Mouse (Mus musculus): ENCODE results near the gene Plcb4. TPM values are rescaled to one million over a fixed set of nuclear protein-coding genes. Genes with fewer than 3 reads are reported as not detected.

The Plcb4 gene
- total RNA-seq, 1 experiment: 24.0 TPM

DNA sequence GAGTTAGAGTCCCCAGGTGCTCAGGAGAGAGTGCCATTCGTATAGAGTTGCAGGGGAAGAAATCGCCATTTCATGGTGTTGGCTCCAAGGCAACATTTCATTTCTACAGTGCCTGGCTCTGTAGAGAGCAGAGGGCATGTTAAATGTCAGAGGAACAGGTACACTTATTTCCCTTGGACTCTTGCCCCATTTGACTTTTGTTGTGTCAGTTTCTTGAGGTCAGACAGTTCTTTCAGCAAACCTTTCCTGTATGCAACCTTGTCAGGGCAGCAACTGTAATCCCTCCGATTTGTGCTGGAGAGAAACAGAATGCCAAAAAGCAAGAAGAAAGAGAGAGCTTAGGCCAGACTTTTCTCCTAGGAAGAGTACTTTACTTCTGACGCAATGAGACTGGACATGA is 189.4 kb downstream of the Plcb4 start:
- no peak for DNase-seq (ENCODE audit: low read depth, low spot score)
- no peaks in the 10 kb centered on the region for H3K9me3 ChIP-seq (ENCODE audit: control insufficient read depth, insufficient read depth, low read depth, low read length)
- no peaks in the 10 kb centered on the region for H3K4me1 ChIP-seq (ENCODE audit: control insufficient read depth in 2 of 2, insufficient read depth in 2 of 2, low read length in 2 of 2, poor library complexity in 1 of 2)
- no peak overlapping the region for H3K9ac ChIP-seq (ENCODE audit: insufficient read depth, low read depth, low read length, poor library complexity, severe bottlenecking)
- TF ChIP-seq MAFK (IDR thresholded peaks at IDR 0.05; ENCODE audit: insufficient read depth, low read depth, low read length) (no peak), ZC3H11A (IDR thresholded peaks at IDR 0.05; ENCODE audit: borderline replicate concordance, low read depth, low read length) (no peak)
- H3K36me3 ChIP-seq (ENCODE audit: control insufficient read depth, insufficient read depth, low read length, poor library complexity, severe bottlenecking): no peaks in the 10 kb centered on the region
- no peak overlapping the region for H3K27ac ChIP-seq (ENCODE audit: insufficient read depth, low read depth, low read length, poor library complexity, severe bottlenecking)
- in situ Hi-C loops (cut with MboI; ENCODE audit: low sequenced_read_pairs in 2 of 2, unreplicated experiment in 2 of 2): no loop called here
- H3K4me3 ChIP-seq (ENCODE audit: insufficient read depth in 1 of 2, low read depth in 1 of 2, low read length in 2 of 2, poor library complexity in 1 of 2, severe bottlenecking in 1 of 2): no peak overlapping the region

DNA sequence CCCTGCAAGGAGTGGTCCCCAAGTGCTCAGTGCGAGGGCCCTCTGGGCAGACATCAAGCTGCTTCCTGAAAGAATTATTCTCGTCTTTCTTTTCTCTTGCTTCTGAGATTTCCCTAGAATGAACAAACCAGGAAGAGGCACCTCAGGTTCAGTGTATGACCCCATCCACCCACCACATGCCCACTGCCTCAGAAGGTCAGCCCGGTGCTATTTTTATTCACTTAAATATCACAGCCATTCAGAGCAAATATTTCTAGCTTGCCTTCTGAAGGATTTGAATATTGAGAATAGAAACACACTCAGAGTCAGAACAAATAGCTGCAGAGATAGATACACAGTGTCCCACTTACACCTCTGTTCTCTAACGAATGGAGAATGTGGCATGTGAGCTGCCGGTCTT is 193.2 kb downstream of the Plcb4 start:
- Histone ChIP-seq H3K9me3 (ENCODE audit: control insufficient read depth, insufficient read depth, low read depth, low read length) (no peaks in the 10 kb centered on the region), H3K36me3 (ENCODE audit: control insufficient read depth, insufficient read depth, low read length, poor library complexity, severe bottlenecking) (no peaks in the 10 kb centered on the region), H3K4me1 (ENCODE audit: control insufficient read depth in 2 of 2, insufficient read depth in 2 of 2, low read length in 2 of 2, poor library complexity in 1 of 2) (peaks cover 2 to 3% of the 10 kb centered on the region in 2 experiments; a peak in 1 of 4 replicates), H3K9ac (ENCODE audit: insufficient read depth, low read depth, low read length, poor library complexity, severe bottlenecking) (no peak overlapping the region), H3K4me3 (ENCODE audit: insufficient read depth in 1 of 2, low read depth in 1 of 2, low read length in 2 of 2, poor library complexity in 1 of 2, severe bottlenecking in 1 of 2) (no peak overlapping the region), H3K27ac (ENCODE audit: insufficient read depth, low read depth, low read length, poor library complexity, severe bottlenecking) (no peak overlapping the region)
- DNase-seq (ENCODE audit: low read depth, low spot score): no peak
- TF ChIP-seq ZC3H11A (IDR thresholded peaks at IDR 0.05; ENCODE audit: borderline replicate concordance, low read depth, low read length) (no peak), CHD2 (IDR thresholded peaks at IDR 0.05; ENCODE audit: low read depth, low read length) (no peak), MAFK (IDR thresholded peaks at IDR 0.05; ENCODE audit: insufficient read depth, low read depth, low read length) (no peak), HCFC1 (IDR thresholded peaks at IDR 0.05; ENCODE audit: borderline replicate concordance, insufficient read depth, low read length) (no peak), ZNF384 (IDR thresholded peaks at IDR 0.05; ENCODE audit: low read depth, low read length) (no peak)
- in situ Hi-C loops (cut with MboI; ENCODE audit: low sequenced_read_pairs in 2 of 2, unreplicated experiment in 2 of 2): no loop called here

DNA sequence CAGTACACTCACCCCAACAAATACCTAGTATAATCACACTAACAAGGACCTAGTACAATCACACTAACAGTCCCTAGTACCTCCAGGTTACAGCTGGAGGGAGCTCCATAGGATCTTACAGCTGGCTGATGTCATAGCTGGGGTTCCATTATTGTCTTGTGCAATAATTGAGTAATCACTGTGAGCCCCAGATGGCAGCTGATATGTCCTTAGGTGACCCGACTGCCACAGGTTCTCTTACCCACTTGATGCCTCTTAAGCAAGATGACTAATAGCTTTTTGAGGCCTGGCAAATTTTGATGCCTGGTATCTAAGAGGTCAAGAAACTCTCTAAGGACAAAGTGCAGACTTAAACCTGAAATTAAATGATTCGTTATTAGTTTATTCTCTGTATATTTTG is 194.3 kb downstream of the Plcb4 start:
- in situ Hi-C loops (cut with MboI; ENCODE audit: low sequenced_read_pairs in 2 of 2, unreplicated experiment in 2 of 2): no loop called here
- DNase-seq (ENCODE audit: low read depth, low spot score): no peak
- no peak overlapping the region for H3K9ac ChIP-seq (ENCODE audit: insufficient read depth, low read depth, low read length, poor library complexity, severe bottlenecking)
- peaks cover 2 to 3% of the 10 kb centered on the region in 2 experiments; a peak in 1 of 4 replicates for H3K4me1 ChIP-seq (ENCODE audit: control insufficient read depth in 2 of 2, insufficient read depth in 2 of 2, low read length in 2 of 2, poor library complexity in 1 of 2)
- no peaks in the 10 kb centered on the region for H3K9me3 ChIP-seq (ENCODE audit: control insufficient read depth, insufficient read depth, low read depth, low read length)
- H3K36me3 ChIP-seq (ENCODE audit: control insufficient read depth, insufficient read depth, low read length, poor library complexity, severe bottlenecking): no peaks in the 10 kb centered on the region
- H3K27ac ChIP-seq (ENCODE audit: insufficient read depth, low read depth, low read length, poor library complexity, severe bottlenecking): no peak overlapping the region
- no peak overlapping the region for H3K4me3 ChIP-seq (ENCODE audit: insufficient read depth in 1 of 2, low read depth in 1 of 2, low read length in 2 of 2, poor library complexity in 1 of 2, severe bottlenecking in 1 of 2)
- no peak for TF ChIP-seq ZC3H11A (IDR thresholded peaks at IDR 0.05; ENCODE audit: borderline replicate concordance, low read depth, low read length)
- TF ChIP-seq MAFK (IDR thresholded peaks at IDR 0.05; ENCODE audit: insufficient read depth, low read depth, low read length): no peak
- TF ChIP-seq ZNF384 (IDR thresholded peaks at IDR 0.05; ENCODE audit: low read depth, low read length): no peak
- no peak for TF ChIP-seq CHD2 (IDR thresholded peaks at IDR 0.05; ENCODE audit: low read depth, low read length)
- no peak for TF ChIP-seq HCFC1 (IDR thresholded peaks at IDR 0.05; ENCODE audit: borderline replicate concordance, insufficient read depth, low read length)

DNA sequence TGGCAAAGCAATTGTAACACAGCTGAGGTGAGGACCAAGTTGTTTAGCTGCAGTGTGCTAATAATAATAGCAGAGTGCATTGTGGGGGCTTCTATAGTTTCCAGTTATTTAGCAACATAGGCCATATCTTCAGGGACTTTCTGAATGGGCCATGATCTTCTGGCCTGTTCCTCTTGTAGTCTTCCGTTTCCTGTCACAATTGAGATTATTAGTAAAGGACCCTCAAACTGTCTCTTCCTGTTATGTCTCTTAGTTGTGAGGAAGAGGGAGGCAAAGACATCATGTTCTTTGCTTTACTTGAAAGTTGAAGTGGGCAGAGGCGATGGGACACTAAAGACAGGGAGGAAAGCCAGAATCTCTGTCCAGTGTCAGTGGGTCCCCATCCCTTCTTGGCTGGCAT is 195.2 kb downstream of the Plcb4 start:
- no peak overlapping the region for H3K9ac ChIP-seq (ENCODE audit: insufficient read depth, low read depth, low read length, poor library complexity, severe bottlenecking)
- DNase-seq (ENCODE audit: low read depth, low spot score): no peak
- TF ChIP-seq HCFC1 (IDR thresholded peaks at IDR 0.05; ENCODE audit: borderline replicate concordance, insufficient read depth, low read length) (no peak), ZNF384 (IDR thresholded peaks at IDR 0.05; ENCODE audit: low read depth, low read length) (no peak), MAFK (IDR thresholded peaks at IDR 0.05; ENCODE audit: insufficient read depth, low read depth, low read length) (no peak), ZC3H11A (IDR thresholded peaks at IDR 0.05; ENCODE audit: borderline replicate concordance, low read depth, low read length) (no peak), CHD2 (IDR thresholded peaks at IDR 0.05; ENCODE audit: low read depth, low read length) (no peak)
- H3K9me3 ChIP-seq (ENCODE audit: control insufficient read depth, insufficient read depth, low read depth, low read length): no peaks in the 10 kb centered on the region
- no peak overlapping the region for H3K4me3 ChIP-seq (ENCODE audit: insufficient read depth in 1 of 2, low read depth in 1 of 2, low read length in 2 of 2, poor library complexity in 1 of 2, severe bottlenecking in 1 of 2)
- no peaks in the 10 kb centered on the region for H3K36me3 ChIP-seq (ENCODE audit: control insufficient read depth, insufficient read depth, low read length, poor library complexity, severe bottlenecking)
- no peak overlapping the region for H3K27ac ChIP-seq (ENCODE audit: insufficient read depth, low read depth, low read length, poor library complexity, severe bottlenecking)
- in situ Hi-C loops (cut with MboI; ENCODE audit: low sequenced_read_pairs in 2 of 2, unreplicated experiment in 2 of 2): no loop called here
- peaks cover 2 to 3% of the 10 kb centered on the region in 2 experiments; a peak in 1 of 4 replicates for H3K4me1 ChIP-seq (ENCODE audit: control insufficient read depth in 2 of 2, insufficient read depth in 2 of 2, low read length in 2 of 2, poor library complexity in 1 of 2)

DNA sequence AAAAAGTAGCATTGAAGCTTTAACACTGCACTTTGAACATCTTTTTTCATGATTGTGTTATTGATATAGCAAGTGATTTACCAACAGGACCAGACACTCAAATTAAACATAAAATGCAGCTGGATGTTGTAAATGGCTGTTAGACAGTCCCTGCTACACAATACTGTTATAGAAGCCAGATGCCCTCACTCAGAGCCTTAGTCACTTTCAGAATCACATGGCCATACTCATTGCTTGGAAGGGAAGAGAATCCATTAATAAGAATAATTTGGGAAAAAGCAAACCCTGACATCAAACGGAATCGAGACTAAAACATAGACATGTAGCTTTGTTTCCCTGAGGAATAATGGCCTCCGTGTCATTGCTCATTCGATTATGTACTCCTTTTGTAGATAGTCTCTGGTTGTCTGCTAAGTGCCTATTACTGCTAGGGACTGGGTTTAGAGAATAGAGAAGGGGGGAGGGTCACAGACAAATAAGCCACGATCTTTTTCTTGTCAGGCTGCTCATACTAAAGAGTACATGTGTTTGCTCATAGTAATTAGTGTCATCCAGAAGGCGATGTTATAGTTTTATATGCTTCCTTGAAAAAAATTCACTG is 197.2 kb downstream of the Plcb4 start:
- H3K4me3 ChIP-seq (ENCODE audit: insufficient read depth in 1 of 2, low read depth in 1 of 2, low read length in 2 of 2, poor library complexity in 1 of 2, severe bottlenecking in 1 of 2): no peak overlapping the region
- DNase-seq (ENCODE audit: low read depth, low spot score): no peak
- no peak for TF ChIP-seq CHD2 (IDR thresholded peaks at IDR 0.05; ENCODE audit: low read depth, low read length)
- TF ChIP-seq ZNF384 (IDR thresholded peaks at IDR 0.05; ENCODE audit: low read depth, low read length): no peak
- TF ChIP-seq HCFC1 (IDR thresholded peaks at IDR 0.05; ENCODE audit: borderline replicate concordance, insufficient read depth, low read length): no peak
- no peak for TF ChIP-seq ZC3H11A (IDR thresholded peaks at IDR 0.05; ENCODE audit: borderline replicate concordance, low read depth, low read length)
- no peak for TF ChIP-seq MAFK (IDR thresholded peaks at IDR 0.05; ENCODE audit: insufficient read depth, low read depth, low read length)
- peaks cover 2 to 3% of the 10 kb centered on the region in 2 experiments; a peak in 1 of 4 replicates for H3K4me1 ChIP-seq (ENCODE audit: control insufficient read depth in 2 of 2, insufficient read depth in 2 of 2, low read length in 2 of 2, poor library complexity in 1 of 2)
- no peak overlapping the region for H3K27ac ChIP-seq (ENCODE audit: insufficient read depth, low read depth, low read length, poor library complexity, severe bottlenecking)
- no peak overlapping the region for H3K9ac ChIP-seq (ENCODE audit: insufficient read depth, low read depth, low read length, poor library complexity, severe bottlenecking)
- no peaks in the 10 kb centered on the region for H3K9me3 ChIP-seq (ENCODE audit: control insufficient read depth, insufficient read depth, low read depth, low read length)
- no peaks in the 10 kb centered on the region for H3K36me3 ChIP-seq (ENCODE audit: control insufficient read depth, insufficient read depth, low read length, poor library complexity, severe bottlenecking)
- in situ Hi-C loops (cut with MboI; ENCODE audit: low sequenced_read_pairs in 2 of 2, unreplicated experiment in 2 of 2): no loop called here
